9 mouse cellular contexts compared by ENCODE assay signal in genomic region chr11:59633037-59633436, GRCm38 (mm10). TPM values are rescaled to one million over a fixed set of nuclear protein-coding genes. Genes with fewer than 3 reads are reported as not detected.
DNase-seq lines count a peak whose midpoint lies in the region; ATAC-seq and TF ChIP-seq lines count a peak whose summit lies in the region.
"Had no signal": no experiment of that assay in that cellular context is flagged by ENCODE, and none has a peak within 500 bp of the region (broad histone marks: within the 10 kb centered on the region; RNA-seq: fewer than 3 reads in every experiment).

No protein-coding gene starts in this region.

- WGBS in heart, embryonic 11.5 days (ENCODE audit: insufficient replicate concordance): 26% methylated on average over 5 of the region's 5 CpGs

- no peaks in the 10 kb centered on the region for H3K36me3 ChIP-seq in heart, embryonic 11.5 days (ENCODE audit: control insufficient read depth, insufficient read depth, low read length)
- H3K36me3 ChIP-seq in splenic B cell, adult 2 months (ENCODE audit: control insufficient read depth, insufficient read depth, low read length, poor library complexity, severe bottlenecking): no peaks in the 10 kb centered on the region

- H3K4me2 ChIP-seq in heart, embryonic 11.5 days: no peak overlapping the region

- H3K9me3 ChIP-seq in heart, embryonic 11.5 days (replicated peaks; ENCODE audit: control insufficient read depth, low read length): no peaks in the 10 kb centered on the region

- H3K4me3 ChIP-seq in heart, embryonic 11.5 days (ENCODE audit: low read depth, low read length): no peak overlapping the region
- no peak overlapping the region for H3K4me3 ChIP-seq in bone marrow macrophage, adult 2 months (ENCODE audit: insufficient read depth, low read length)
- H3K4me3 ChIP-seq in layer of hippocampus, adult 2 months: no peak overlapping the region

- H3K9ac ChIP-seq in heart, embryonic 11.5 days (ENCODE audit: low read depth, low read length): no peak overlapping the region

- ATAC-seq in heart, embryonic 11.5 days (replicated peaks; ENCODE audit: insufficient number of reproducible peaks, low FRiP score, low TSS enrichment): no peak
- ATAC-seq in megakaryocyte, adult 5-6 weeks (ENCODE audit: poor library complexity, severe bottlenecking): peak; percentile 74

- no peak overlapping the region for H3K27ac ChIP-seq in heart, embryonic 11.5 days (ENCODE audit: low read depth, low read length)
- no peak overlapping the region for H3K27ac ChIP-seq in bone marrow macrophage, adult 2 months (ENCODE audit: insufficient read depth, low read depth, low read length)
- no peak overlapping the region for H3K27ac ChIP-seq in layer of hippocampus, adult 2 months

- DNase-seq in heart, adult 18-20 months: peak; percentile 45 to 75
- peak; percentile 77 for DNase-seq in CD4-positive, CD25-positive, alpha-beta regulatory T cell, adult 2 months (ENCODE audit: low read depth, low spot score)
- DNase-seq in forelimb bud, embryonic 11.5 days (ENCODE audit: low read depth, low spot score): peak; percentile 46
- peak; percentile 17 to 47 for DNase-seq in layer of hippocampus, adult 2 months (ENCODE audit: low spot score in 2 of 2)
- peak; percentile 80 for DNase-seq in splenic B cell, adult 2 months (ENCODE audit: low read depth, low spot score)

- TF ChIP-seq CTCF in bone marrow macrophage, adult 2 months (IDR thresholded peaks at IDR 0.05; ENCODE audit: low read depth, low read length): peak; percentile 96
- TF ChIP-seq CTCF in layer of hippocampus, adult 2 months (conservative IDR thresholded peaks at IDR 0.05): peak; percentile 88

- TF ChIP-seq POLR2A in bone marrow macrophage, adult 2 months (IDR thresholded peaks at IDR 0.05; ENCODE audit: borderline replicate concordance, low read depth, low read length): no peak

- H3K27me3 ChIP-seq in heart, embryonic 11.5 days (ENCODE audit: control insufficient read depth, insufficient read depth, low read length): no peaks in the 10 kb centered on the region
- H3K27me3 ChIP-seq in splenic B cell, adult 2 months (ENCODE audit: control insufficient read depth, insufficient read depth, low read length, poor library complexity, severe bottlenecking): no peaks in the 10 kb centered on the region

- H3K4me1 ChIP-seq in heart, embryonic 11.5 days (ENCODE audit: control insufficient read depth, insufficient read depth, low read length): no peaks in the 10 kb centered on the region
- H3K4me1 ChIP-seq in bone marrow macrophage, adult 2 months (ENCODE audit: control insufficient read depth, insufficient read depth, low read length): peaks cover 15% of the 10 kb centered on the region

RNA-seq across cellular contexts. Expression of gene Mprip, which starts 28.1 kb away (rescaled TPM):
- total RNA-seq in heart, adult 18-20 months (2021): 100 to 1,000 TPM; 123 to 131 TPM
- polyA plus RNA-seq in heart, embryonic 11.5 days (2014; fragmentation: Nextera tagmentation; extraction: Ambion mirVana): 51.1 and 54.2 TPM in 2 replicates
- polyA plus RNA-seq in bone marrow macrophage, adult 2 months (2012; ENCODE audit: insufficient read depth, insufficient read length, missing spikeins): 52.4 and 55.9 TPM in 2 replicates
- 100 to 1,000 TPM; 288 to 302 TPM for total RNA-seq in layer of hippocampus, adult 2 months (2021)
- 23.7 and 26.2 TPM in 2 replicates for total RNA-seq in megakaryocyte, adult 5-6 weeks (2015)
- total RNA-seq in megakaryocyte, adult 5-6 weeks (2017): 58.6 and 61.8 TPM in 2 replicates

RNA-seq across cellular contexts. Expression of gene Olfr223, which starts 39.9 kb away (rescaled TPM):
- not detected for total RNA-seq in heart, adult 18-20 months (2021)
- not detected in 2 replicates for polyA plus RNA-seq in heart, embryonic 11.5 days (2014; fragmentation: Nextera tagmentation; extraction: Ambion mirVana)
- polyA plus RNA-seq in bone marrow macrophage, adult 2 months (2012; ENCODE audit: insufficient read depth, insufficient read length, missing spikeins): not detected in 2 replicates
- total RNA-seq in layer of hippocampus, adult 2 months (2021): not detected
- total RNA-seq in megakaryocyte, adult 5-6 weeks (2015): not detected in 2 replicates
- not detected in 2 replicates for total RNA-seq in megakaryocyte, adult 5-6 weeks (2017)
- total RNA-seq: left cerebral cortex, postnatal 36 days had no signal

RNA-seq across cellular contexts. Expression of gene Olfr222, which starts 57.0 kb away (rescaled TPM):
- total RNA-seq in heart, adult 18-20 months (2021): not detected
- not detected in 2 replicates for polyA plus RNA-seq in heart, embryonic 11.5 days (2014; fragmentation: Nextera tagmentation; extraction: Ambion mirVana)
- polyA plus RNA-seq in bone marrow macrophage, adult 2 months (2012; ENCODE audit: insufficient read depth, insufficient read length, missing spikeins): not detected in 2 replicates
- total RNA-seq in layer of hippocampus, adult 2 months (2021): not detected
- total RNA-seq in megakaryocyte, adult 5-6 weeks (2015): not detected in 2 replicates
- total RNA-seq in megakaryocyte, adult 5-6 weeks (2017): not detected in 2 replicates
- total RNA-seq: left cerebral cortex, postnatal 36 days had no signal
